Mouse (Mus musculus) natural killer cell, adult 2 months (primary cell): ENCODE data around the gene Aqp12.
"Not testable (repeated sequence)": the region's sequence is repeated elsewhere in the genome, so short reads cannot be mapped to it uniquely, and the experiment has no call there.

Experiments used
- DNase-seq, 2 experiments: peaks; one replicate each; pipeline ENCODE4 v3.0.0; 2022; ENCODE audit warnings: low spot score in 2 of 2

Aqp12 gene

GRCm38 (mm10) chr1:93006061-93006460, at the start of gene Aqp12:
Gene Aqp12, plus strand, starts transcription at chr1:93006334.
- DNase-seq = no peak

GRCm38 (mm10) chr1:92956571-92957335, 49.4 kb upstream of the Aqp12 start:
- peak; percentile 54 to 71 for DNase-seq

DNA sequence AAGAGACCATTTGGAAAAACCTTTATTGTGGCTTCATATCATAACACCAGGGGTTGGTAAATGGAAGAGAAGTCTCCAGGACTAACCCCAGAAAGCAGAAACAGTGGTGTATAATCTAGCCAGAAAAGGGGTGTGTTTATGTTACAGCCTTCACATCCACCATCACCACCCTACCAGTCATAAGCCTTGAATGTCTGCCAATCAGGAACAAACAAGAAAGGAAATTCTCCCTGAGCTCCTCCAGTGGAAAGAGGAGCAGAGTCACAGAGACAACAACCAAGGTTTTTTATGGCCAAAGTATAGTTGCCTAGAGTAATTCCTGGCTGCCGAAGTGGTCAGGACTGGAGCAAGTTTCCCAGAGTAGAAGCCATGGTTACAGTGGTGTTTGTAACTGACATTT, 47.1 kb upstream of the Aqp12 start:
- DNase-seq = no peak

- DNase-seq = not testable (repeated sequence)
Observed at GRCm38 (mm10) chr1:92970791-92971190, 35.3 kb upstream of the Aqp12 start.

DNA sequence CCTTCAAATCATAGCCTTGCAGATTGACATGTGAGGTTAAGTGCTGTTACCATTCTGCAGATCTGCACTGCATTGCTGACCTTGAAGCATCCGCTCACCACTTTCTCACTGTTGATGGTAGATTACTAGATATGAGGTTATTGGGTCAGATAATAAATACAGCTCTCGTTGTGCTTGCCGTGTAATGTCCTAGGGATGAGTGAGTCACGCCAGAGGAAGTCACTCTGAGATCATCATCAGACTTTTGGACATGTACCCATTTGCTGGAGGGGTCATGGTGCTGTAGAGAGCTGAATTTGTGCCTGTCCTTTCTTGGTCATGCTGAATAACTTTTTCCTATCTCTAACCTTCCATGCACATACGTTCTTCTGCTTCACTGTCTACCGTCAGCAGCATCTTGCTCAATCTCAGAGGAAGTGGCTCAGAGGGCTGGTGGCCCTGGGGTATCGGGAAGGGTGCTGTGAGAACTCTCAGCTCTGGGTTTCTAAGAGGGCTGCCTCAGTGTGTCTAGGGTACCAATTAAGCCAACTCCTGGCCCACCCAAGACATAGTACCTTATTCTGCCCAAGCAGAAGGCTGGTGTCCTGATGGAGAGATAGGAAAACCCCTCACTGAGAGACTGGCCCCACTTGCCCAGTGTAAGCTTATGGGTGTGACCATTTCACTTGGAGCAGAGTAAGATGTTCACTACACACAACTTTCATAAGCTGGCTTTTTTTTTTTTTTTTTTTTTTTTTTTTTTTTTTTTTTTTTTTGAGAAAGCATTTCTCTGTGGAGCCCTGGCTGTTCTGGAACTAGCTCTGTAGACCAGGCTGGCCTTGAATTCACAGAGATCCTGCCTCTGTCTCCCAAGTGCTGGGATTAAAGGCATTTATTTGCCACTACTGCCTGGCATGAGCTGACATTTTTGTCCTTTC, 34.0 kb upstream of the Aqp12 start:
- no peak for DNase-seq

- peak in 1 of 2 experiments; percentile 15 for DNase-seq
Observed at GRCm38 (mm10) chr1:92972854-92973253, 33.3 kb upstream of the Aqp12 start.

- DNase-seq = no peak
Observed at GRCm38 (mm10) chr1:92976141-92976566, 30.0 kb upstream of the Aqp12 start.

DNA sequence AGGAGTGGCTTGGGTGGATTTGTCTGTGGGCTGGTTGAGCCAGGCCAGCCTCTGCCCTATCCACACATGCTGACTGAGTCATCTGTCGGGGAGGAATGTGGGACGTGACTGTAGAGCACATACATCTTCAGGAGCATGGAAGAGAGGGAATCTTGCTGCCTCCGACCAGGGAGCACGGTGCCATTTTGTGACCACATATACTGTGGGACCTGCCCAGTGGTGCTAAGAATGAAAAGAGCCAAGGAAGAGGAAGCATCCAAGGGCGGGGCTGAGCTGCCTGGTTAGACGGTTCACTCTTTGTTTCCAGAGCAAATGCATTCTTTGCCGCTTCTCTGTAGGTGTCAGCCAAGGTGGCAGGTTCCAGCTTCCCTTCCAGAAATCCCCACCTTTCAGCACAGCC, 27.5 kb upstream of the Aqp12 start:
- no peak for DNase-seq

GRCm38 (mm10) chr1:92979073-92979602, 27.0 kb upstream of the Aqp12 start:
- no peak for DNase-seq

DNA sequence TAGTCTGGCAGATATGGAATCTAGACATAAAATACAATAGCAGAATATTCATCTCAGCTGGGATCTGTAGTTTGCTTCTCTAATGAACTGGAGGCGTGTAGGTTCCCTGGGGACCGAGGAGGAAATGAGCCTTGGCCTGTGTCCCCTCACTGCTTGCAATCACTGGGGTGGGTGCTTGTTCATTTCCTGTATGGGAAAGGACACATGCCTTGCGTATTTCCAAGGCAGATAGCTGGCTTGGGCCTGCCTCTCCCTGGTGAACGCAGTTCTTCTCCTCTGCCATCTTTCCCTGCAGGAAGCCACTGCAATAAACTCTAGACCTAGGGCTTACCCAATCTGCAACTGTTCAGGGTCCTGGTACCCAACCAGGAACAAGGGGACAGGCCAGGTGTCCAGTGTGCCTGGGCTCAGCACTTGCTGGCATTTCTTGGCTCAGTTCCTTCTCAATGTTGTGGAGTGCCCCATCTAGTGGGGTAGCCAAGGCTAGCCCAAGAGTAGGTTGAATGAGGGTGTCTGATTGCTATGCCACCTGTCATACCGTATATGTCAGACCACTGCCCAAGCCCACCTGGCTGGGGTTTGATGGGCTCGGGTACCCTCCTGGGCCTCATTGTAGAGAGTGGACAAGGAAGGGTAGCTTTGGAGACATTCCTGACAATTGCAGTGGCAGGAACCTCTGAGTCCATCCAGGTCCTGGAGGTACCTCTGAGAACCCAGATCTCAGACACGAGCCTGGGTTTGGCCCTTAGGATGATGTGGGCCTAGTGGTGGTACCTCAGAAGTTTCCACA, 24.9 kb upstream of the Aqp12 start:
- DNase-seq = no peak

DNA sequence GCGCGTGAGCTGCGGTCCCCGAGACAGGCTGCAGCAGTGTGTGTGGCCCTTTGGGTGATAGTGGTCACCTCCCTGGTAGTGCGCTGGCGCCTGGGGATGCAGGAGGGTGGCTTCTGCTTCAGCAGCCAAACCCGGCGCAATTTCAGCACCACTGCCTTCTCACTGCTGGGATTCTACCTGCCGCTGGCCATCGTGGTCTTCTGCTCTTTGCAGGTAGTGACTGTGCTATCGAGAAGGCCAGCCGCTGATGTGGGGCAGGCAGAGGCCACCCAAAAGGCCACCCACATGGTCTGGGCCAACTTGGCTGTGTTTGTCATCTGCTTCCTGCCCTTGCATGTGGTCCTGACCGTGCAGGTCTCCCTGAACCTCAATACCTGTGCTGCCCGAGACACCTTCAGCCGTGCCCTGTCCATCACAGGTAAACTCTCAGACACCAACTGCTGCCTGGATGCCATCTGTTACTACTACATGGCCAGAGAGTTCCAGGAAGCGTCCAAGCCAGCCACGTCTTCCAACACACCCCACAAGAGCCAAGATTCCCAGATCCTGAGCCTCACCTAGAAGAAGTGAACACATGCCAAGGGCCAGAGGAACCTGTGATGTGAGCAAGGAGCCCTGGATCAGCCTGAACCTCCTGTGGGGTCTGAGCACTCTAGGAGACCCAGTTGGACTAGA, 23.1 kb upstream of the Aqp12 start:
- no peak for DNase-seq

DNA sequence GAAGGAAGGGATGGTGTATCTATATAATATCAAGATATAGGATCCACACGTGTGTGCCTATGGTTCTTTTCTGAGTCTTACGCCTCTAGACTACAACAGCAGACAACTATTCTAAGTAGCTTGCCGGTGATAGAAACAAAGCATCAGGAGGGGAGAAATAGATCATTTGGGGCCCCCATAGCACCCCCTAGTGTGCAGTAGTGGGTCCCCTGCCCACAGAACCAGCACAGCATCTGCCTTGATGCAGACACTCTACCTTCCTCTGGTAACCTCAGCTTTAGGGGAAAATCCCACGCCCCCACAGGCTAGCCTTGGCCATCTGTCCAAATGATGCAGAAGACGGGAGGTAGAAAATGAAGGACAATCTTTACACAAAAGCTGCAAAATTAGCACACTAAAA, 21.1 kb upstream of the Aqp12 start:
- no peak for DNase-seq

DNA sequence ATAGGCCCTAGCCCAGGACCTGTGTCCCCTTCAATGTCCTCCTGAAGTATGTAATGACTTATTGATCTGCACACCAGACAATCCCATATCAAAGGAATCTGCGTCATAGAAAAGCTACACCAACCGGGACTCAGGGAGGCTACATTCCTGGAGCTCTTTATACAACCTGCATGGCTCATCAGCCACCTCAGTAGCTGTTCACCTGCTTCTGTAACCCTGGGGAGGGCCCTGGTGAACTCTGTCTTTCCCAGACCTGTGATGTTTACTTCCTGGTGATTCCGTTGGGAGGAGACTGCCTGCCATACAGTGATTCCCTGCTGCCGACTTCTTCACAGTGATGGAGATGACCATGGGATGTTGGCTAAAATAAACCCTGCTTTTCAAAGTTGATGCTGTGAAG, 17.2 kb upstream of the Aqp12 start:
- no peak for DNase-seq

DNA sequence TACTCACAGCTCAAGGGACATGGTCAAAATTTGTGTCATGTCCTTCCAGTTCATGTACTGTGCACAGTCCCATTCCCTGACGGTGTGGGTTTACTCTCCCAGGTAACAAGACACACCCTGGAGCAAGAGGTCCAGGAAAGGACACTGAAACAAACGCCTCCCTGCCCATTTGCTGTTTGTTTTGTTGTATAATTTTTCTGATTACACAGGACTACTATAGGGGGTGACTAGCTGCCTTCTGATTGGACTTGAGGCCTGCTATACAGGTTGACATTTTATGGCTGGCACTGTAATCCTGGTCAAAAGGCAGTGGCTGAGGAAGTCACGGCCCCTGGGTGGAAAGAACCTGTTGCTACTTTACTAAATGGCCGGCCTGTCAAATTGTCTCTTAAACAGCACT, 16.2 kb upstream of the Aqp12 start:
- no peak for DNase-seq

- DNase-seq = no peak
Observed at GRCm38 (mm10) chr1:92992214-92992855, 13.8 kb upstream of the Aqp12 start.

- no peak for DNase-seq
Observed at GRCm38 (mm10) chr1:92992880-92993279, 13.3 kb upstream of the Aqp12 start.

DNA sequence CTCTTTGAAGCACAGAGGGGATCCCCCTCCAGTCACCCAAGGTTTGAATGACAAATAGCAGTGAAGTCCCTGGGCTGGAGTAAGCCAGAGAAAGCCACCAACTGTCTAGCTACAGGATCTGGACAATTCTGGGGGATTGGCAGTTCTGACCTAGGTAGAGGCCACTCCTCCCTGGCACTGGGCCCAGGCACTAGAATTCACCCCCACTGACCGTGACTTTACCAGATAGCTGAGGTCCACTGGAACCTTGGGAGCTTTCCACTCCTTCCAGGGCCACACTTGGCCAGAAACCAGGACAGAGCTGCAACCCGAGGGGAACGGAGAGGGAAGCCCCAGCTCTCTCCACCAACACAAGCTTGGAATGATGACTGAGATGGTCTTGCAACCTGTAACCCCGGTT, 3.1 kb downstream of the Aqp12 start:
- no peak for DNase-seq

DNA sequence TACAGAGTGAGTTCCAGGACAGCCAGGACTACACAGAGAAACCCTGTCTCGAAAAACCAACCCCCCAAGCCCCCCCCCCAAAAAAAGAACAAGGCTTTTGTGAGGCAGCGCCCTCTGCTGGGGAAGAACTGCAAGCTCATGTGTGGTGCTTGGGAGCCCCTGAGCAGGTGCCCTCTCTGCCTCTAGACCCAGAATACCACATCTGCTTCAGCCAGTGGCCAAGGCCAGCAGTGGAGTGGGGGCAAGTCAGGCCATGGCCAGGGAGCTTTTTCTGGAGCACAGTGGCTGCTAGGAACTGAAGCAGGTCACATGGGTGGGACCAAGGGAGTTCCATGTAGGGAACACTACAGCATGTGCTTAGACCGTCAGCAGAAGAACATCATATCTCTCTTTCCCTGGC, 4.6 kb downstream of the Aqp12 start:
- DNase-seq = no peak

- DNase-seq = no peak
Observed at GRCm38 (mm10) chr1:93012103-93012585, 6.0 kb downstream of the Aqp12 start.

DNA sequence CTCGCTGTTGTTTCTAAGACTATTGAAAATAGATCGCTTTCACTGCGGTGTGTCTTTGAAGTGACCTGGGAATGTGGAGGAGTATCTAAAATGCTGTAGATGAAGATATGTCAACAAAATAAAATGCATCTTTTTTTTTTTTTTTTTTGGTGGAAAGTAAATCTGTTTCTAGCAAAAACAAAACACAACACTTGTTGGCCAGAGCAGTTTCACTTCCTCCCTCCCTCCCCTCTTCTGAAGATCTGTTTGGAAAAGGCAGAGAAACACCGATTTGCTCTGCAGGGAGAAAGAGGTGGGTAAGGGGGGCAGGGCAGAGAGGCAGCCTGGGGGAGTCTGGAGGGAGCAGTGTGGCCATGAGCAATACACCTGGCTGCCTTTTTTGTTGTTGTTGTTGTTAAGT, 7.2 kb downstream of the Aqp12 start:
- DNase-seq = no peak

GRCm38 (mm10) chr1:93014460-93014859, 8.3 kb downstream of the Aqp12 start:
- peak; percentile 44 to 51 for DNase-seq
